Mouse (Mus musculus) cerebellum, adult 2 months (tissue): ENCODE results near the gene Hcst.

Experiments
- CTCF ChIP-seq: fragments of 200-500 bp; IDR thresholded peaks from 2 replicates; pipeline ENCODE4 v1.5.1; 2011; ENCODE audit warnings: low read depth, mild to moderate bottlenecking, control low read depth, low read length, moderate library complexity, borderline replicate concordance; ENCODE audit not compliant: insufficient read depth
- POLR2A ChIP-seq: fragments of 200-500 bp; IDR thresholded peaks from 2 replicates; pipeline ENCODE4 v1.6.1; 2011; ENCODE audit warnings: low read length, control low read depth, borderline replicate concordance; ENCODE audit not compliant: insufficient read depth

- peak; percentile 21; the same call in 1 of the 2 replicates for TF ChIP-seq POLR2A
- TF ChIP-seq CTCF, result peak; percentile 80
Measured at GRCm38 (mm10) chr7:30431793-30432192, 12.1 kb upstream of the Hcst start.
